Mouse (Mus musculus) bone marrow, adult 2 months (tissue): ENCODE results near the gene Tor1a.

ENCODE experiments used
- CTCF ChIP-seq: fragments of 200-500 bp; IDR thresholded peaks from 2 replicates; pipeline ENCODE4 v1.5.1; 2011; ENCODE audit warnings: low read length, control low read depth; ENCODE audit not compliant: control insufficient read depth, insufficient read depth
- POLR2A ChIP-seq: fragments of 200-500 bp; IDR thresholded peaks from 2 replicates; pipeline ENCODE4 v1.6.1; 2011; ENCODE audit warnings: low read depth, mild to moderate bottlenecking, control low read depth, low read length, borderline replicate concordance; ENCODE audit not compliant: control insufficient read depth

- TF ChIP-seq CTCF, result no peak
- TF ChIP-seq POLR2A, result no peak
Measured at GRCm38 (mm10) chr2:30917649-30918048, 50.1 kb downstream of the Tor1a start.
